Mouse (Mus musculus): ENCODE measurements around the gene Prr14. TPM values are rescaled to one million over a fixed set of nuclear protein-coding genes. Genes with fewer than 3 reads are reported as not detected.
A peak's percentile ranks its signal among the peaks of the same experiment; 100 is the strongest.

Gene Prr14
- polyA plus RNA-seq, 1 experiment from 2014 or later: 41.0 TPM

GRCm38 (mm10) chr7:127473705-127474104 lies 14.3 kb downstream of the Prr14 start:
- no peak for ATAC-seq (ENCODE audit: insufficient number of reproducible peaks, insufficient read depth, low FRiP score, low TSS enrichment, low read depth)
- WGBS: 82% methylated on average over 5 of the region's 5 CpGs
- H3K4me3 ChIP-seq (replicated peaks): no peak overlapping the region
- peaks cover 17% of the 10 kb centered on the region for H3K4me1 ChIP-seq (replicated peaks)
- no peak overlapping the region for H3K4me2 ChIP-seq
- no peak overlapping the region for H3K9ac ChIP-seq (replicated peaks)
- H3K27ac ChIP-seq: no peak overlapping the region
- H3K36me3 ChIP-seq: peaks cover 46% of the 10 kb centered on the region
- H3K27me3 ChIP-seq: no peaks in the 10 kb centered on the region
- H3K9me3 ChIP-seq: no peaks in the 10 kb centered on the region

DNA sequence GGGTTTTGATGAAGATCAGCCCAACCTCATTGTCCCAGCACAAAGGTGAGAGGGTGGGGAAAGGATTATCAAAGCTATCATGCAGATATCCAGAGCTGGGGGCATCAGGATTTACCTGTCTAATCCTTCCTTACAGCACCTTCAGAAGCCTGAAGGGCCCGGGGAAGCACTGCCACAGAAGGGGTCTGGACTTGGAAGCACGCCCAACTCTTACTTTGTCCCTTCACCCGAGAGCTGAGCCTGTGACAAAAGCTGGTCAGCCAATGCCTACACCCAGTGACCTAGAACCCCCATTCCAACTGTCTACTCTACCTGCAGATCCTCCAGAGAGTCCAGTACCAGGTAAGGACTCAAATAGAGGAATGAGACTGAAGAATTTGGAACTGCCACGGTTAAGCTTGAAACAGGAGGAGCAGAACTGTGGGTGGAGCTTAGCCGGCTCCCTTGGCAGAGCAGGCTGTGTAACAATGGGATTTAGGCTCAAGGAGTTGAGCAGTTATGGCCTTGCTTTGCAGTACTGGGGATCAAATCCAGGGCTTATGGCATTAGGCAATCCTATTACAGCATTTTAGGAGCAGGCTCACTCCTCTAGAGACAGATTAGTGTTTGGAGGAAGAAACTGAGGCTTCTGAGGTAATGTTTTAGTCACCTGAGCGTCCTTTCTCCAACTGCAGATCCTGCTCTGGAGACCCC lies 15.1 kb downstream of the Prr14 start:
- H3K36me3 ChIP-seq: peaks cover 40% of the 10 kb centered on the region
- no peaks in the 10 kb centered on the region for H3K27me3 ChIP-seq
- no peak for ATAC-seq (ENCODE audit: insufficient number of reproducible peaks, insufficient read depth, low FRiP score, low TSS enrichment, low read depth)
- H3K4me2 ChIP-seq: no peak overlapping the region
- H3K9ac ChIP-seq (replicated peaks): no peak overlapping the region
- H3K9me3 ChIP-seq: no peaks in the 10 kb centered on the region
- H3K4me1 ChIP-seq (replicated peaks): peaks cover 17% of the 10 kb centered on the region
- WGBS: 81% methylated on average over 6 of the region's 6 CpGs
- no peak overlapping the region for H3K27ac ChIP-seq
- H3K4me3 ChIP-seq (replicated peaks): no peak overlapping the region

DNA sequence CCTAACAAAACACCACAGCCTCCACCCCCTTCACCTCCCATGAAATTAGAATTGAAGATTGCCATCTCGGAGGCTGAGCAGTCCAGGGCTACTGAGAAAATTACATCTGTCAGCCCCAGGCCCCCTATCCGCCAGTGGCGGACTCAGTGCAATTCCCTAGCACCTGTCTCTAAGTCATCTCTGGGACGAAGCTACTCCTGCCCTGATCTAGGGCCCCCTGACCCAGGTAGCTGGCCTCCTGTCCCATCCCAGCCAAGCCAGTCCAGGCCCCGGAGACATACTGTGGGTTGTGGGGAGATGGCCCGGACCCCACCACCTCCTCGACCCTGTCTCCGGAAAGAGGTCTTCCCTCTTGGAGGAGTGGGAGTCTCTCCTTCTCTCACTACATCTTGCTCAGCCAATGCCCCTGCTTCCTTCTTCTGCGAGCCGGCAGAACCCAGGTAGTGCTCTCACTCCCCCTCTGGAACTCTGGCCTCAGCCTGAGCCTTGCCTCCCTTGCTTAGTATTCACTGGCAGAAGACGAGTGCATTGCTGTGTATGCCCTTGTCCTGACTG lies 15.9 kb downstream of the Prr14 start:
- H3K4me1 ChIP-seq (replicated peaks): peaks cover 25% of the 10 kb centered on the region
- no peak overlapping the region for H3K27ac ChIP-seq
- no peak for ATAC-seq (ENCODE audit: insufficient number of reproducible peaks, insufficient read depth, low FRiP score, low TSS enrichment, low read depth)
- WGBS: 93% methylated on average over 11 of the region's 11 CpGs
- no peak overlapping the region for H3K4me3 ChIP-seq (replicated peaks)
- H3K9me3 ChIP-seq: no peaks in the 10 kb centered on the region
- peaks cover 41% of the 10 kb centered on the region for H3K36me3 ChIP-seq
- no peak overlapping the region for H3K4me2 ChIP-seq
- no peaks in the 10 kb centered on the region for H3K27me3 ChIP-seq
- H3K9ac ChIP-seq (replicated peaks): no peak overlapping the region

- Histone ChIP-seq H3K36me3 (peaks cover 51% of the 10 kb centered on the region), H3K27ac (no peak overlapping the region), H3K4me1 (replicated peaks) (peaks cover 33% of the 10 kb centered on the region), H3K9ac (replicated peaks) (no peak overlapping the region), H3K4me2 (no peak overlapping the region), H3K27me3 (no peaks in the 10 kb centered on the region), H3K9me3 (no peaks in the 10 kb centered on the region), H3K4me3 (replicated peaks) (0 out of 2 replicates have a peak overlapping the region, but pooled peaks have one; percentile 4)
- no peak for ATAC-seq (ENCODE audit: insufficient number of reproducible peaks, insufficient read depth, low FRiP score, low TSS enrichment, low read depth)
- 96% methylated on average over 11 of the region's 11 CpGs for WGBS
These were observed 16.9 kb downstream of the Prr14 start for GRCm38 (mm10) chr7:127476336-127476735.

- WGBS: 82% methylated on average over 4 of the region's 4 CpGs
- peak overlapping the region; percentile 99 for H3K4me3 ChIP-seq (replicated peaks)
- no peaks in the 10 kb centered on the region for H3K9me3 ChIP-seq
- H3K4me2 ChIP-seq: peak overlapping the region; percentile 98
- H3K9ac ChIP-seq (replicated peaks): peak overlapping the region; percentile 51
- peaks cover 31% of the 10 kb centered on the region for H3K4me1 ChIP-seq (replicated peaks)
- H3K36me3 ChIP-seq: peaks cover 56% of the 10 kb centered on the region
- ATAC-seq (ENCODE audit: insufficient number of reproducible peaks, insufficient read depth, low FRiP score, low TSS enrichment, low read depth): no peak
- no peaks in the 10 kb centered on the region for H3K27me3 ChIP-seq
- H3K27ac ChIP-seq: no peak overlapping the region; the same call in 1 of the 2 replicates
These were observed 17.4 kb downstream of the Prr14 start for GRCm38 (mm10) chr7:127476855-127477254.

- Histone ChIP-seq H3K9ac (replicated peaks) (peak overlapping the region; percentile 96), H3K27me3 (no peaks in the 10 kb centered on the region), H3K9me3 (no peaks in the 10 kb centered on the region), H3K27ac (peak overlapping the region; percentile 95), H3K4me3 (replicated peaks) (peak overlapping the region; percentile 99), H3K36me3 (peaks cover 67% of the 10 kb centered on the region), H3K4me1 (replicated peaks) (peaks cover 22% of the 10 kb centered on the region), H3K4me2 (peak overlapping the region; percentile 98)
- under 1% methylated on average over 50 of the region's 50 CpGs for WGBS
- peak; percentile 93 for ATAC-seq (ENCODE audit: insufficient number of reproducible peaks, insufficient read depth, low FRiP score, low TSS enrichment, low read depth)
These were observed 18.6 kb downstream of the Prr14 start for GRCm38 (mm10) chr7:127477687-127478634.

DNA sequence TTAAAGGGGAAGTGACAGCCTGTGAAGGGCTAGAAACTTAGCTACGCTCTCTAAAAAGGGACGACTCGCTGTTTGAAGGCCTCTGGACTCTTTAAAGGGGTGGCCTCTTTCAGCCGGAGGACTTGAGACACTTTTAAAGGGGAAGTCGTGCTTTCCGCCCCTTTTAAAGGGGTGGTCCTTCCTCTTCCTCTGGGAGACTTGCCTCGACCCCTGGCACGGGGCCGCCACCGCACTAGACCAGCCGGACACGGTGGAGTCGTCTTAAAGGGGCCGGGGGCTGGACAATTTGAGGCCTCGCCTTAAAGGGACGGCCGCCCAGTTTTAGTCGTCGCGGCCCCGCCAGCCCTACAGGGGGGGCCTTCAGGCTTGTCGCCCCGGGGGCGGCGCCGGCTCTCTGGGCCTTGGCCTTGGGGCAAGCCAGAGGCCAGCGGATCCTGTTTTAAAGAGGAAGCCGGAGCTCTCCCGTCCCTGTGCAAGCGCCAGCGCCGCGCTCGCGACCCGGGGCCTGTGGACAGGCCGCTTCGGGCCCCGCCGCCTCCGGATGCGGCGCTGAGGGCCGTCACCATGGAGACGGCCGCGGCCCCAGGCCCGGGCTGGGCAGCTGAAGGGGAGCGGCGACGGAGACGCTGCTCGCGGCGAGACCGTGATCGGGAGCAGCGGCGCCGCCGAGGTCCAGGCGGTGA lies 19.4 kb downstream of the Prr14 start, which contains the start of gene Fbrs:
TSS of gene Fbrs (plus strand) at position 565 of the 683 bp plus-strand sequence.
- peaks cover 22% of the 10 kb centered on the region for H3K4me1 ChIP-seq (replicated peaks)
- H3K9ac ChIP-seq (replicated peaks): peak within 1 kb of the TSS; percentile 96
- peak within 1 kb of the TSS; percentile 95 for H3K27ac ChIP-seq
- H3K4me2 ChIP-seq: peak within 1 kb of the TSS; percentile 98
- peak; percentile 78 for ATAC-seq (ENCODE audit: insufficient number of reproducible peaks, insufficient read depth, low FRiP score, low TSS enrichment, low read depth)
- H3K9me3 ChIP-seq: no peaks in the 10 kb centered on the region
- no peaks in the 10 kb centered on the region for H3K27me3 ChIP-seq
- peak within 1 kb of the TSS; percentile 99 for H3K4me3 ChIP-seq (replicated peaks)
- WGBS: under 1% methylated on average over 59 of the region's 62 CpGs
- H3K36me3 ChIP-seq: peaks cover 68% of the 10 kb centered on the region

DNA sequence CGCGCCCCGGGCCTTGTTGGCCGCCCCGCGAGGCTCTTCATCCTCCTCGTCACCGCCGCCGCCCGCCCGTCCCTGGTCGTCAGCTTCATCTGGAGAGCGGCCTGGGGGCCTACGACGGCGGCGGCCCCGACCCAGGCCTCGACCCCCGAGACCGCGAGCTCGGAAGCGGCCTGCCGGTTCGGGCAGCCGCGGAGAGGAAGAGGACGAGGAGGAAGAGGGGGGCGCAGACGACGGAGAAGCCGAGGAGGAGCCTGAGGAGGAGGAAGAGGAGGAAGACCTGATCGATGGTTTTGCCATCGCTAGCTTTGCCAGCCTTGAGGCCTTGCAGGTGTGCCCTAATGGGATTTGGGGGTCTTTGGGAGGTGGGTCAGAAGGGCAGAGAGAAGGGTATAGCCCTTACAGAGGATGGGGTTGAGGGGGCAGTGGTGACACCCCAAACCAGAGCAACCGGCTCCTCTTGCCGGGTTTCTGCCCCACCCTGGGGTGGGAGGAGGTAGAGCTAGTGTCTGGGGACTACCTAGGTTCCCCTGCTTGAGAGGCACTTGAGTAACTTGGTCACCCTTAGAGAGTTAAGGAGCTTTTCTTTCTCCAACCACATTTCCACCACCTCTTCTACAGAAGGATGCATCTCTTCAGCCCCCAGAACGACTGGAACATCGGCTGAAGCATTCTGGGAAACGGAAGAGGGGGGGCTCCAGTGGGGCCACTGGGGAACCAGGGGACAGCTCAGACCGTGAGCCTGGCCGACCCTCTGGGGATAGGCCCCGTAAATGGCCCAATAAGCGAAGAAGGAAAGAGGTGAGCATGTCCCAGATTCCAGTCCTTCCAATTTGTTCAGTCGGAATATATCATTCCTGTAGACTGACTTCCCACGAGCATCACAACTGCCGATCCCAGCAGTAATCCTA lies 20.2 kb downstream of the Prr14 start:
- no peak for ATAC-seq (ENCODE audit: insufficient number of reproducible peaks, insufficient read depth, low FRiP score, low TSS enrichment, low read depth)
- peak overlapping the region; percentile 99 for H3K4me3 ChIP-seq (replicated peaks)
- peaks cover 22% of the 10 kb centered on the region for H3K4me1 ChIP-seq (replicated peaks)
- H3K9me3 ChIP-seq: no peaks in the 10 kb centered on the region
- no peaks in the 10 kb centered on the region for H3K27me3 ChIP-seq
- H3K9ac ChIP-seq (replicated peaks): peak overlapping the region; percentile 96
- H3K36me3 ChIP-seq: peaks cover 68% of the 10 kb centered on the region
- H3K27ac ChIP-seq: peak overlapping the region; percentile 95
- WGBS: 4% methylated on average over 48 of the region's 48 CpGs
- H3K4me2 ChIP-seq: peak overlapping the region; percentile 98

GRCm38 (mm10) chr7:127480321-127480720 lies 20.9 kb downstream of the Prr14 start:
- H3K4me3 ChIP-seq (replicated peaks): peak overlapping the region; percentile 99
- H3K36me3 ChIP-seq: peaks cover 68% of the 10 kb centered on the region
- 68% methylated on average over 2 of the region's 2 CpGs for WGBS
- H3K4me2 ChIP-seq: peak overlapping the region; percentile 98
- H3K9me3 ChIP-seq: no peaks in the 10 kb centered on the region
- ATAC-seq (ENCODE audit: insufficient number of reproducible peaks, insufficient read depth, low FRiP score, low TSS enrichment, low read depth): no peak
- peaks cover 22% of the 10 kb centered on the region for H3K4me1 ChIP-seq (replicated peaks)
- no peak overlapping the region for H3K27ac ChIP-seq
- peak overlapping the region; percentile 96 for H3K9ac ChIP-seq (replicated peaks)
- no peaks in the 10 kb centered on the region for H3K27me3 ChIP-seq

DNA sequence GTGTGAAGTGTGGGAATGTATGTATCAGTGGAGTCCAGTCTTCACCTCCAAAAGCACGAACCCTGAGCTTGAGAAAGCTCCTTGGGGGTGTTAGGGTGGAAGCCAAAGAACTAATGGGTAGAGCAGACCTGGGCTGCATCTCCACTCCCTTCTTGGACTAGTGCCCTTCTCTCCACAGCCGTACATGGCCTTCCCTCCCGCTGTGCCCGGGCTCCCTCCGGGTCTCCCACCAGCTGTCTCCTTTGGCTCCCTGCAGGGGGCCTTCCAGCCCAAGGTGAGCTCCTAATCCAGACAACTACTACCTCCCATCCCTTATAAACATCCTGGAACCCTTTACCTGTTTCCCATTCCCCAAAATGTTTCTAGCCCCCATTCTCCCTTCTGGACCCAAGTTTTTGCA lies 26.0 kb downstream of the Prr14 start:
- no peak for ATAC-seq (ENCODE audit: insufficient number of reproducible peaks, insufficient read depth, low FRiP score, low TSS enrichment, low read depth)
- no peak overlapping the region for H3K4me2 ChIP-seq
- 91% methylated on average over 5 of the region's 5 CpGs for WGBS
- H3K4me3 ChIP-seq (replicated peaks): no peak overlapping the region
- peaks cover 7% of the 10 kb centered on the region for H3K4me1 ChIP-seq (replicated peaks)
- no peaks in the 10 kb centered on the region for H3K9me3 ChIP-seq
- H3K36me3 ChIP-seq: peaks cover 98% of the 10 kb centered on the region
- H3K27me3 ChIP-seq: no peaks in the 10 kb centered on the region
- no peak overlapping the region for H3K27ac ChIP-seq
- H3K9ac ChIP-seq (replicated peaks): no peak overlapping the region
